Comparison of ENCODE assay signal across 32 mouse cellular contexts in the genomic region with DNA sequence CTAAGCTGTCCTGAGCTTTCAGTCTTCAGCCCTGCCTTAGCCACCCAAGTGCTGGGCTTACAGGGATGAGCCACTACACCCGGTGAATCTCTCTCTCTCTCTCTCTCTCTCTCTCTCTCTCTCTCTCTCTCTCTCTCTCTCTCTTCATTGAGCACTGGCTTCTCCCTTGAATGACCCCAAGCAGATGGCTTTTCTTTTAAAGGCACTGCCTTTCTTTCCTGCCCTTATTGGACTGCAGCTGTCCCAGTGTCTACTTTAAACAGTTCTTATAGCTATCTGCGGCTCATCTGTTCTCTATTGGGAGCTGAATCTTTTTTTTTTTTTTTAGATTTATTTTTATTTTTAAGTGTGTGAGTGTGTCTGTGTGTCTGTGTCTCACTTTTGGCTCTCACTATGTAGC. TPM values are rescaled to one million over a fixed set of nuclear protein-coding genes. Genes with fewer than 3 reads are reported as not detected.
"Had no signal": no experiment of that assay in that cellular context is flagged by ENCODE, and none has a peak within 500 bp of the region (broad histone marks: within the 10 kb centered on the region; RNA-seq: fewer than 3 reads in every experiment).

No protein-coding gene starts in this region.

- H3K4me3 ChIP-seq: embryonic facial prominence, embryonic 12.5 days; embryonic facial prominence, embryonic 13.5 days; embryonic facial prominence, embryonic 15.5 days; erythroblast, embryonic 14.5 days; forebrain, embryonic 10.5 days; forebrain, embryonic 12.5 days; forebrain, embryonic 13.5 days; forebrain, embryonic 15.5 days; gastrocnemius, adult 2 months; heart, adult 2 months had no signal

- H3K27ac ChIP-seq: embryonic facial prominence, embryonic 12.5 days; embryonic facial prominence, embryonic 13.5 days; embryonic facial prominence, embryonic 15.5 days; forebrain, embryonic 10.5 days; forebrain, embryonic 12.5 days; forebrain, embryonic 13.5 days; forebrain, embryonic 15.5 days had no signal

- H3K4me2 ChIP-seq: embryonic facial prominence, embryonic 12.5 days; embryonic facial prominence, embryonic 13.5 days; embryonic facial prominence, embryonic 15.5 days; forebrain, embryonic 12.5 days; forebrain, embryonic 13.5 days; forebrain, embryonic 15.5 days had no signal

- DNase-seq: cerebellum, adult 2 months; cerebellum, adult 8-10 months; cerebellum, adult 9-10 months; cerebellum, adult 9-11 months; cerebellum, postnatal 10 days; cerebellum, postnatal 14 days; cerebellum, postnatal 25 days; cerebellum, postnatal 36 days; embryo, embryonic 11 days; forebrain, postnatal 0 days; gastrocnemius, adult 2 months; gastrocnemius, postnatal 10 days; gastrocnemius, postnatal 14 days; gastrocnemius, postnatal 25 days; gastrocnemius, postnatal 36 days; heart, adult 11 months; heart, adult 18-20 months; heart, adult 2 months had no signal

- H3K9ac ChIP-seq: embryonic facial prominence, embryonic 12.5 days; embryonic facial prominence, embryonic 13.5 days; embryonic facial prominence, embryonic 15.5 days; forebrain, embryonic 12.5 days; forebrain, embryonic 13.5 days; forebrain, embryonic 15.5 days; forebrain, postnatal 0 days had no signal

- H3K9me3 ChIP-seq: embryonic facial prominence, embryonic 12.5 days; embryonic facial prominence, embryonic 13.5 days; embryonic facial prominence, embryonic 15.5 days; forebrain, embryonic 10.5 days; forebrain, embryonic 12.5 days; forebrain, embryonic 13.5 days; forebrain, embryonic 15.5 days had no signal

- H3K27me3 ChIP-seq: embryonic facial prominence, embryonic 12.5 days; embryonic facial prominence, embryonic 13.5 days; embryonic facial prominence, embryonic 15.5 days; forebrain, embryonic 12.5 days; forebrain, embryonic 13.5 days; forebrain, embryonic 15.5 days had no signal

- H3K4me1 ChIP-seq: embryonic facial prominence, embryonic 12.5 days; embryonic facial prominence, embryonic 13.5 days; embryonic facial prominence, embryonic 15.5 days; forebrain, embryonic 10.5 days; forebrain, embryonic 12.5 days; forebrain, embryonic 13.5 days; forebrain, embryonic 15.5 days had no signal

- ATAC-seq: forebrain, embryonic 13.5 days; forebrain, embryonic 14.5 days; forebrain, embryonic 15.5 days; forebrain, embryonic 16.5 days; forebrain, postnatal 0 days had no signal

RNA-seq across cellular contexts. Expression of a gene that starts 37.3 kb away (rescaled TPM):
- polyA plus RNA-seq: cerebellum, adult 2 months; embryonic facial prominence, embryonic 11.5 days; embryonic facial prominence, embryonic 12.5 days; embryonic facial prominence, embryonic 13.5 days; embryonic facial prominence, embryonic 15.5 days; erythroblast, embryonic 14.5 days; forebrain, embryonic 10.5 days; forebrain, embryonic 11.5 days; forebrain, embryonic 12.5 days; forebrain, embryonic 13.5 days; forebrain, embryonic 14.5 days; forebrain, embryonic 15.5 days; forebrain, embryonic 16.5 days; forebrain, postnatal 0 days; frontal cortex, adult 2 months; gonadal fat pad, adult 2 months; heart, adult 2 months had no signal
